Comparison of ENCODE assay signal across 9 mouse cellular contexts in genomic region chr1:33663163-33663562, GRCm38 (mm10). TPM values are rescaled to one million over a fixed set of nuclear protein-coding genes. Genes with fewer than 3 reads are reported as not detected.
DNase-seq lines count a peak whose midpoint lies in the region; ATAC-seq and TF ChIP-seq lines count a peak whose summit lies in the region.
"Had no signal": no experiment of that assay in that cellular context is flagged by ENCODE, and none has a peak within 500 bp of the region (broad histone marks: within the 10 kb centered on the region; RNA-seq: fewer than 3 reads in every experiment).

No protein-coding gene starts in this region.

- no peak for TF ChIP-seq EP300 in liver, embryonic 14.5 days (IDR thresholded peaks at IDR 0.05; ENCODE audit: low read depth)

- no peaks in the 10 kb centered on the region for H3K9me3 ChIP-seq in G1E (replicated peaks)
- no peaks in the 10 kb centered on the region for H3K9me3 ChIP-seq in liver, embryonic 14.5 days (ENCODE audit: control insufficient read depth, low read length)
- H3K9me3 ChIP-seq: megakaryocyte, embryonic 14.5 days had no signal

- TF ChIP-seq CTCF in G1E (IDR thresholded peaks at IDR 0.05; ENCODE audit: low read depth, low read length) = peak; percentile 37; the same call in 1 of the 2 replicates
- TF ChIP-seq CTCF in liver, embryonic 14.5 days (IDR thresholded peaks at IDR 0.05; ENCODE audit: low read depth) = peak; percentile 55; the same call in 1 of the 2 replicates

- no peak overlapping the region for H3K4me3 ChIP-seq in G1E (ENCODE audit: low read depth, low read length)
- H3K4me3 ChIP-seq in liver, embryonic 14.5 days (ENCODE audit: insufficient read depth in 1 of 2, low read depth in 2 of 2, low read length in 2 of 2) = no peak overlapping the region
- H3K4me3 ChIP-seq: megakaryocyte, embryonic 14.5 days had no signal

- peaks cover 90% of the 10 kb centered on the region for H3K36me3 ChIP-seq in G1E (replicated peaks)
- peaks cover 83% of the 10 kb centered on the region for H3K36me3 ChIP-seq in liver, embryonic 14.5 days (replicated peaks; ENCODE audit: control insufficient read depth, insufficient read depth, low read depth)

- peak; percentile 28 for DNase-seq in adrenal gland, postnatal 10 days
- no peak for DNase-seq in adrenal gland, postnatal 25 days
- DNase-seq in kidney, postnatal 14 days = peak; percentile 24
- no peak for DNase-seq in kidney, postnatal 4 days
- no peak for DNase-seq in G1E (ENCODE audit: low spot score)
- DNase-seq in liver, embryonic 14.5 days (ENCODE audit: low read depth in 3 of 3, low spot score in 3 of 3) = peak in 1 of 3 experiments; percentile 48
- no peak for DNase-seq in spleen, postnatal 4 days (ENCODE audit: low spot score in 2 of 2)
- DNase-seq in heart, adult 8-10 months (ENCODE audit: low spot score) = no peak

- H3K27ac ChIP-seq in liver, embryonic 14.5 days = no peak overlapping the region

- H3K9ac ChIP-seq in liver, embryonic 14.5 days (replicated peaks) = no peak overlapping the region

- no peak for ATAC-seq in G1E (ENCODE audit: extremely low read depth, insufficient number of reproducible peaks, low FRiP score, poor library complexity, severe bottlenecking)
- ATAC-seq in liver, embryonic 14.5 days (ENCODE audit: insufficient read depth) = no peak

- peaks cover 42% of the 10 kb centered on the region for H3K4me1 ChIP-seq in G1E (ENCODE audit: insufficient read depth, low read depth, low read length)
- H3K4me1 ChIP-seq in liver, embryonic 14.5 days (replicated peaks; ENCODE audit: control insufficient read depth in 2 of 2, insufficient read depth in 2 of 2, low read length in 1 of 2) = peaks cover 5 to 10% of the 10 kb centered on the region in 2 experiments

- H3K4me2 ChIP-seq in liver, embryonic 14.5 days (ENCODE audit: low read depth) = no peak overlapping the region

- no peaks in the 10 kb centered on the region for H3K27me3 ChIP-seq in G1E (ENCODE audit: insufficient read depth, low read length)
- no peaks in the 10 kb centered on the region for H3K27me3 ChIP-seq in liver, embryonic 14.5 days (ENCODE audit: control insufficient read depth, insufficient read depth, low read length)
- H3K27me3 ChIP-seq: megakaryocyte, embryonic 14.5 days had no signal

RNA-seq across cellular contexts. Expression of gene Prim2, which starts 6.4 kb away (rescaled TPM):
- total RNA-seq in adrenal gland, postnatal 10 days (2021) = 10 to 100 TPM in 1 of 2 experiments, 1 to 10 TPM in 1; 8.6 to 10.9 TPM
- 7.4 and 8.0 TPM in 2 replicates for total RNA-seq in adrenal gland, postnatal 25 days (2021)
- 214 and 237 TPM in 2 replicates for total RNA-seq in G1E (2014; fragmentation: Nextera tagmentation)
- total RNA-seq in G1E (2017) = 157 and 159 TPM in 2 replicates
- 16.6 and 24.9 TPM in 2 replicates for polyA plus RNA-seq in G1E (2012)
- 23.4 and 34.1 TPM in 2 replicates for polyA plus RNA-seq in liver, embryonic 14.5 days (2012; rRNA removed)
- polyA plus RNA-seq in liver, embryonic 14.5 days (2014; fragmentation: Nextera tagmentation; extraction: Ambion mirVana) = 38.1 and 40.7 TPM in 2 replicates
- 1 to 10 TPM; 1.5 to 2.4 (median 1.8) TPM for total RNA-seq in heart, adult 8-10 months (2022)

RNA-seq across cellular contexts. Expression of gene Rab23, which starts 56.5 kb away (rescaled TPM):
- 10 to 100 TPM; 11.6 to 14.6 TPM for total RNA-seq in adrenal gland, postnatal 10 days (2021)
- 11.0 and 17.6 TPM in 2 replicates for total RNA-seq in adrenal gland, postnatal 25 days (2021)
- total RNA-seq in G1E (2014; fragmentation: Nextera tagmentation) (not detected in 2 replicates), G1E (2017) (0.27 and 0.35 TPM in 2 replicates)
- not detected in 2 replicates for polyA plus RNA-seq in G1E (2012)
- 2.1 and 2.5 TPM in 2 replicates for polyA plus RNA-seq in liver, embryonic 14.5 days (2012; rRNA removed)
- 2.9 and 3.8 TPM in 2 replicates for polyA plus RNA-seq in liver, embryonic 14.5 days (2014; fragmentation: Nextera tagmentation; extraction: Ambion mirVana)
- 10 to 100 TPM in 1 of 4 experiments, 1 to 10 TPM in 3; 6.2 to 10.6 (median 6.8) TPM for total RNA-seq in heart, adult 8-10 months (2022)

Comparison
In these comparisons a context has a peak if more than half of its experiments do, and no peak if none do; other contexts are left out.
1. DNase-seq: peak in adrenal gland, postnatal 10 days (single experiment) and kidney, postnatal 14 days (single experiment); none in adrenal gland, postnatal 25 days (single experiment), kidney, postnatal 4 days (0 of 2), G1E (single experiment), spleen, postnatal 4 days (0 of 2) and heart, adult 8-10 months (single experiment).
2. RNA of gene Prim2, which starts 6.4 kb away (total RNA-seq): 157 to 237 TPM in G1E; 8.6 to 10.9 TPM in adrenal gland, postnatal 10 days, 7.4 to 8.0 TPM in adrenal gland, postnatal 25 days and 1.5 to 2.4 TPM in heart, adult 8-10 months; every median in the first group is over 10 times any median in the second.